Mouse (Mus musculus) gastrocnemius, adult 18-20 months (tissue): Measurements from ENCODE around the gene Srrt. TPM values are rescaled to one million over a fixed set of nuclear protein-coding genes. Genes with fewer than 3 reads are reported as not detected.

ENCODE experiments used
- DNase-seq: peaks from one replicate; pipeline ENCODE4 v3.0.0; 2021; ENCODE audit warnings: low spot score
- total RNA-seq, 2 experiments: library from RNA; stranded (reverse); gene quantifications; 2 replicates each; pipeline ENCODE4 v1.2.3; 2021

The Srrt gene
- total RNA-seq, 2 experiments from 2014 or later = 29.6 to 40.8 TPM

- DNase-seq = peak; percentile 59
Measured at GRCm38 (mm10) chr5:137338663-137339289, 31.3 kb upstream of the Srrt start.

GRCm38 (mm10) chr5:137338256-137338655, 30.8 kb upstream of the Srrt start:
- peak; percentile 94 for DNase-seq

GRCm38 (mm10) chr5:137337190-137337589, 29.7 kb upstream of the Srrt start:
- DNase-seq = no peak

GRCm38 (mm10) chr5:137335066-137335465, 27.6 kb upstream of the Srrt start:
- DNase-seq = no peak

GRCm38 (mm10) chr5:137334317-137334716, 26.8 kb upstream of the Srrt start:
- no peak for DNase-seq

GRCm38 (mm10) chr5:137333512-137334174, 26.2 kb upstream of the Srrt start, which contains the start of gene Slc12a9:
Gene Slc12a9 (minus strand): TSS chr5:137333597.
- DNase-seq = peak; percentile 96

GRCm38 (mm10) chr5:137332857-137333511, 25.5 kb upstream of the Srrt start:
- DNase-seq = no peak

GRCm38 (mm10) chr5:137330910-137331309, 23.4 kb upstream of the Srrt start:
- no peak for DNase-seq

- no peak for DNase-seq
Measured at GRCm38 (mm10) chr5:137320996-137321395, 13.5 kb upstream of the Srrt start.

- DNase-seq = no peak
Measured at GRCm38 (mm10) chr5:137318570-137318969, 11.1 kb upstream of the Srrt start.

GRCm38 (mm10) chr5:137317361-137317760, 9.9 kb upstream of the Srrt start:
- no peak for DNase-seq

GRCm38 (mm10) chr5:137315084-137315903, 7.8 kb upstream of the Srrt start:
- DNase-seq = no peak

- DNase-seq = peak; percentile 91
Measured at GRCm38 (mm10) chr5:137314193-137315083, 7.0 kb upstream of the Srrt start, which contains the start of gene Trip6. Gene Trip6 (minus strand): TSS chr5:137314404.

- no peak for DNase-seq
Measured at GRCm38 (mm10) chr5:137313466-137314192, 6.2 kb upstream of the Srrt start.

GRCm38 (mm10) chr5:137308356-137308755, 882 bp upstream of the Srrt start:
- DNase-seq = no peak

- DNase-seq = no peak
Measured at GRCm38 (mm10) chr5:137306439-137307005, 952 bp downstream of the Srrt start.

- no peak for DNase-seq
Measured at GRCm38 (mm10) chr5:137305822-137306221, 1.7 kb downstream of the Srrt start.

GRCm38 (mm10) chr5:137304816-137305215, 2.7 kb downstream of the Srrt start:
- DNase-seq = no peak

GRCm38 (mm10) chr5:137304165-137304564, 3.3 kb downstream of the Srrt start:
- DNase-seq = no peak

GRCm38 (mm10) chr5:137303609-137304008, 3.9 kb downstream of the Srrt start:
- DNase-seq = no peak
